Mouse (Mus musculus): ENCODE measurements at regions not wholly inside any gene's neighbourhood (a gene's known extent, or its start where the extent isn't known, plus 50 kb on each side); places are given as distances from the start of the nearest gene placed in this dataset.

- Histone ChIP-seq H3K27ac (no peak overlapping the region), H3K4me3 (ENCODE audit: inconsistent target) (no peak overlapping the region), H3K36me3 (ENCODE audit: inconsistent target) (no peaks in the 10 kb centered on the region), H3K79me2 (ENCODE audit: inconsistent target) (no peaks in the 10 kb centered on the region)
- WGBS (ENCODE audit: missing documents): 95% methylated on average over 3 of the region's 3 CpGs
Measured at GRCm38 (mm10) chr10:21819686-21820085, 62.3 kb upstream of the Sgk1 start.

GRCm38 (mm10) chr10:21821421-21821820 is 60.6 kb upstream of the Sgk1 start:
- Histone ChIP-seq H3K4me3 (ENCODE audit: inconsistent target) (no peak overlapping the region), H3K79me2 (ENCODE audit: inconsistent target) (no peaks in the 10 kb centered on the region), H3K36me3 (ENCODE audit: inconsistent target) (no peaks in the 10 kb centered on the region), H3K27ac (no peak overlapping the region)
- 70% methylated on average over 5 of the region's 5 CpGs for WGBS (ENCODE audit: missing documents)

- H3K4me3 ChIP-seq (ENCODE audit: inconsistent target): no peak overlapping the region
- WGBS (ENCODE audit: missing documents): 82% methylated on average over 12 of the region's 12 CpGs
- no peaks in the 10 kb centered on the region for H3K36me3 ChIP-seq (ENCODE audit: inconsistent target)
- H3K27ac ChIP-seq: no peak overlapping the region
- H3K79me2 ChIP-seq (ENCODE audit: inconsistent target): no peaks in the 10 kb centered on the region
Measured at GRCm38 (mm10) chr10:21824418-21825025, 57.5 kb upstream of the Sgk1 start.

GRCm38 (mm10) chr10:21826793-21827504 is 55.0 kb upstream of the Sgk1 start:
- H3K27ac ChIP-seq: peak overlapping the region; percentile 82
- H3K4me3 ChIP-seq (ENCODE audit: inconsistent target): no peak overlapping the region; the same call in 1 of the 2 replicates
- H3K79me2 ChIP-seq (ENCODE audit: inconsistent target): no peaks in the 10 kb centered on the region
- WGBS (ENCODE audit: missing documents): 12% methylated on average over 5 of the region's 5 CpGs
- H3K36me3 ChIP-seq (ENCODE audit: inconsistent target): no peaks in the 10 kb centered on the region

- Histone ChIP-seq H3K4me3 (ENCODE audit: inconsistent target) (no peak overlapping the region), H3K79me2 (ENCODE audit: inconsistent target) (no peaks in the 10 kb centered on the region), H3K27ac (peak overlapping the region; percentile 82), H3K36me3 (ENCODE audit: inconsistent target) (no peaks in the 10 kb centered on the region)
- 4% methylated on average over 3 of the region's 3 CpGs for WGBS (ENCODE audit: missing documents)
Measured at GRCm38 (mm10) chr10:21827505-21827844, 54.5 kb upstream of the Sgk1 start.

GRCm38 (mm10) chr10:21828432-21829061 is 53.4 kb upstream of the Sgk1 start:
- Histone ChIP-seq H3K27ac (no peak overlapping the region), H3K79me2 (ENCODE audit: inconsistent target) (no peaks in the 10 kb centered on the region), H3K4me3 (ENCODE audit: inconsistent target) (no peak overlapping the region), H3K36me3 (ENCODE audit: inconsistent target) (no peaks in the 10 kb centered on the region)
- WGBS (ENCODE audit: missing documents): 95% methylated on average over 9 of the region's 9 CpGs

GRCm38 (mm10) chr10:21829062-21829731 is 52.8 kb upstream of the Sgk1 start:
- WGBS (ENCODE audit: missing documents): 95% methylated on average over 11 of the region's 11 CpGs

GRCm38 (mm10) chr10:21831002-21831696 is 50.8 kb upstream of the Sgk1 start:
- no peak overlapping the region for H3K4me3 ChIP-seq (ENCODE audit: inconsistent target)
- H3K79me2 ChIP-seq (ENCODE audit: inconsistent target): no peaks in the 10 kb centered on the region
- H3K36me3 ChIP-seq (ENCODE audit: inconsistent target): no peaks in the 10 kb centered on the region
- WGBS (ENCODE audit: missing documents): 92% methylated on average over 6 of the region's 6 CpGs
- H3K27ac ChIP-seq: no peak overlapping the region

More at GRCm38 (mm10) chr10:21829062-21829731, 52.8 kb upstream of the Sgk1 start:
- no peak overlapping the region for H3K4me3 ChIP-seq (ENCODE audit: inconsistent target)
- H3K36me3 ChIP-seq (ENCODE audit: inconsistent target): no peaks in the 10 kb centered on the region
- H3K27ac ChIP-seq: no peak overlapping the region
- H3K79me2 ChIP-seq (ENCODE audit: inconsistent target): no peaks in the 10 kb centered on the region

Data from macrophage (primary cell).